Mouse (Mus musculus): Measurements from ENCODE around the gene Tns2. TPM values are rescaled to one million over a fixed set of nuclear protein-coding genes. Genes with fewer than 3 reads are reported as not detected.
"Not testable (repeated sequence)": the region's sequence is repeated elsewhere in the genome, so short reads cannot be mapped to it uniquely, and the experiment has no call there.

Tns2 gene
- polyA plus RNA-seq, 1 experiment from 2014 or later: 46.6 TPM

DNA sequence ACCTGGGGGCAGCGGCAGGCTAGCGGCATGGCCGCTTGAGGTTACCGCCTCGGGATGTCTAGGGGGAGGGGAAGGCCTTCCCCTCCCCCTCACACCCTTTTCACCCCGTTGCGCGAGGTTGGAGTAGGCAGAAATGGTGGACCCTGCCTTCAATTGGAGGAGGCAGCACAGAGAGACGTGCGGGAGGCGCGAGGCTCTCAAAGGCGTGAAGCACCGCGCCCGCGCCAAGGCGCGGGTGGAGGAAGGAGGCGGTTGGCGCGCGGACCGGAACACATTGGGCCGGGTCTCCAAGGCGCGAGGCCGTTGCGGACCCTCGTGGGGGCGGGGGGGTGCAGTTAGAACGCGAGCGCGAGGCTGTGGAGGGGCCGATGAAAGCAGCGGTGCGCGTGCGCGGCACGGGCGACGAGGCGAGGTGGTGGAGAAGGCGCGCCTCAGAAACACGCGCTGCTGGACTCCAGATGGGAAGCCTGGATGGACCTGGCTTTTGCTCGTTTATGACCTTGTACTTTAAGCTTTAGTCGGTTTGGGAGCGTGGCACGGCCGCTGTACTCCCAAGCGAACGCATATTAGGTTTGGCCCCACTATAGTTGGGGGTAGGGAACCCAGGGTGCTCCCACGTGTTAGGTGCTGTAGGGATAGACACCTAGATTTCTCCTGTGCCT is 26.0 kb upstream of the Tns2 start:
- under 1% methylated on average over 55 of the region's 57 CpGs for WGBS
- Histone ChIP-seq H3K36me3 (ENCODE audit: control insufficient read depth, insufficient read depth, low read length) (no peaks in the 10 kb centered on the region; the same call in 1 of the 2 replicates), H3K27me3 (ENCODE audit: control insufficient read depth, insufficient read depth, low read length) (no peaks in the 10 kb centered on the region), H3K27ac (ENCODE audit: low read depth, low read length) (peak overlapping the region; percentile 92), H3K4me1 (ENCODE audit: control insufficient read depth, insufficient read depth, low read length) (peaks cover 19% of the 10 kb centered on the region), H3K9me3 (ENCODE audit: control insufficient read depth, low read length) (no peaks in the 10 kb centered on the region), H3K4me2 (replicated peaks; ENCODE audit: low read depth, low read length) (peak overlapping the region; percentile 85), H3K9ac (ENCODE audit: low read depth, low read length) (peak overlapping the region; percentile 98), H3K4me3 (ENCODE audit: low read length) (peak overlapping the region; percentile 96)
- peak; percentile 53 for ATAC-seq (ENCODE audit: low FRiP score, low TSS enrichment)

DNA sequence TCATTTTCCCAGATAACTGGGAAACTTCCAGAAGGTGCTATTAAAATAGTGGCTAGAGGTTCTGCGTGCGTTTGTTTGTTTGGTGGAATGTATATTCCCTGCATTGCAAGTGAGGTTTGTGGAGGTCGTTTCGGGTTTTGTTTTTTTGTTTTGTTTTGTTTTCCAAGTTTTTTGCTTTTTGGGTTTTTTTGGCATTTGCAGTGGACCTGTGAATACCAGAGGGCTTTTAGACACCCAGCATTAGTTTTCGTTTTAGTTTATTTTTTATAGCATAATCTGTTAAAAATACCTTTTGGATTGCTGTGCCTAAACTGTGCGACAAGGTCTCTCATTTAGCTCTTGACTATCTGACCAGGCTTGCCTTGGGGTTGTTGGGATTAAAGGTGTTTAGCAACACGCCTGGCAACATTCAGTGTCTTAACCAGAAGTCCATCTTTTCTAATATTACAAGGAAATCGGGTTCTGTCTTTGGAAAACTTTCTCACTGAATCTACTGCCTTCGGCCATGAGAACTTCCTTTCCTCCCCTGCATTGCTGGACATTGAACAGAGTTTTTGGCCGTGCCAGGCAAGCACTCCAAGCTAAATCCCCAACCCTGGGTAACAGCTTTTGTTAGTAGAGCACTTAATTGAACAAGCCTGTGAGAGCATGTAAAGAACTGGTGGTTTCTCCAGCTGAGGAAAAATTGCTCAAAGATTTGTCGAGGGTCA is 25.2 kb upstream of the Tns2 start:
- Histone ChIP-seq H3K9me3 (ENCODE audit: control insufficient read depth, low read length) (no peaks in the 10 kb centered on the region), H3K36me3 (ENCODE audit: control insufficient read depth, insufficient read depth, low read length) (no peaks in the 10 kb centered on the region; the same call in 1 of the 2 replicates), H3K4me2 (replicated peaks; ENCODE audit: low read depth, low read length) (peak overlapping the region; percentile 85), H3K4me1 (ENCODE audit: control insufficient read depth, insufficient read depth, low read length) (peaks cover 17% of the 10 kb centered on the region), H3K27ac (ENCODE audit: low read depth, low read length) (peak overlapping the region; percentile 92; the same call in 1 of the 2 replicates), H3K9ac (ENCODE audit: low read depth, low read length) (peak overlapping the region; percentile 98), H3K4me3 (ENCODE audit: low read length) (peak overlapping the region; percentile 96), H3K27me3 (ENCODE audit: control insufficient read depth, insufficient read depth, low read length) (no peaks in the 10 kb centered on the region)
- no peak for ATAC-seq (ENCODE audit: low FRiP score, low TSS enrichment)
- 10% methylated on average over 11 of the region's 11 CpGs for WGBS

DNA sequence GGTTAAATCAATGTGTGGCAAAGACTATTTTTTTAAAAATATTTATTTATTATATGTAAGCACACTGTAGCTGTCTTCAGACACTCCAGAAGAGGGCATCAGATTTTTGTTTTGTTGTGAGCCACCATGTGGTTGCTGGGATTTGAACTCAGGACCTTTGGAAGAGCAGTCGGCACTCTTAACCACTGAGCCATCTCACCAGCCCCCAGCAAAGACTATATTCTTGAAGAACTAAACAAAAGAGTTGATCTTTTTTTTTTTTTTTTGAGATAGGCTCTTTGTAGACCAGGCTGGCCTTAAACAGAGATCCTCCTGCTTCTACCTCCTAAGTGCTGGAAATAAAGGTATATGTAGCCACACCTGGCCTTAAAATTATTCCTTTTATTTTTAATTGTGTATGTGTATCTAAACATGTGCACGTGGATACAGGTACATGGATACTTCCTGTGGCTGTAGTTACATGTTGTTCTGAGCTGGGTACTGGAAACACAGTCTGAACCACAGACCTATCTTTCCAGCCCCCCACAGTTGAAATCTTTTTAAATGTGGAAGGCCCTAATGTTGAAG is 23.0 kb upstream of the Tns2 start:
- no peak overlapping the region for H3K4me3 ChIP-seq (ENCODE audit: low read length)
- no peak overlapping the region for H3K9ac ChIP-seq (ENCODE audit: low read depth, low read length)
- no peak overlapping the region for H3K4me2 ChIP-seq (replicated peaks; ENCODE audit: low read depth, low read length)
- no peak for ATAC-seq (ENCODE audit: low FRiP score, low TSS enrichment)
- 92% methylated on average over 2 of the region's 2 CpGs for WGBS
- no peaks in the 10 kb centered on the region for H3K27me3 ChIP-seq (ENCODE audit: control insufficient read depth, insufficient read depth, low read length)
- peaks cover 16% of the 10 kb centered on the region for H3K4me1 ChIP-seq (ENCODE audit: control insufficient read depth, insufficient read depth, low read length)
- no peaks in the 10 kb centered on the region for H3K9me3 ChIP-seq (ENCODE audit: control insufficient read depth, low read length)
- peaks cover 11% of the 10 kb centered on the region for H3K36me3 ChIP-seq (ENCODE audit: control insufficient read depth, insufficient read depth, low read length)
- no peak overlapping the region for H3K27ac ChIP-seq (ENCODE audit: low read depth, low read length)

DNA sequence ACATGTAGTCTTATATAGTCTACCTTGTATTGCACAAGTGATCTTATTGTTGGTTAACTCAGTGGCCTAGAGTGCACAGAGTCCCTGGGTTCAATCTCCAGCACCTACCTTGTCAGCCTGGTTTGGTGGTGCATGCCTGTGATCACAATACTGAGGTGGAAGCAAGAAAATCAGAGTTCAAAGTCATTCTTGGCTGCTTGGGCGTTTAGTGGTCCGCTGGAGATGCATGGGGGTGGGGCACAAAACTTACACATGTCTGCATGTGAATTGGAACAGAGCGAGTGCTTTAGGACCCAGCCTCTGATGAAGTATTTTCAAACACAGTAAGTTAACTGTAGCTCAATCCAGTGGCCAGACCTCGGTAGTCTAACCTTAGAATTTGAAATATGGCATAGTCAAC is 21.0 kb upstream of the Tns2 start:
- Histone ChIP-seq H3K9me3 (ENCODE audit: control insufficient read depth, low read length) (no peaks in the 10 kb centered on the region), H3K4me1 (ENCODE audit: control insufficient read depth, insufficient read depth, low read length) (peaks cover 16% of the 10 kb centered on the region), H3K4me3 (ENCODE audit: low read length) (no peak overlapping the region), H3K4me2 (replicated peaks; ENCODE audit: low read depth, low read length) (no peak overlapping the region), H3K27ac (ENCODE audit: low read depth, low read length) (no peak overlapping the region), H3K27me3 (ENCODE audit: control insufficient read depth, insufficient read depth, low read length) (no peaks in the 10 kb centered on the region), H3K9ac (ENCODE audit: low read depth, low read length) (no peak overlapping the region), H3K36me3 (ENCODE audit: control insufficient read depth, insufficient read depth, low read length) (peaks cover 31% of the 10 kb centered on the region)
- ATAC-seq (ENCODE audit: low FRiP score, low TSS enrichment): no peak
- WGBS: 65% methylated on average over 4 of the region's 4 CpGs

DNA sequence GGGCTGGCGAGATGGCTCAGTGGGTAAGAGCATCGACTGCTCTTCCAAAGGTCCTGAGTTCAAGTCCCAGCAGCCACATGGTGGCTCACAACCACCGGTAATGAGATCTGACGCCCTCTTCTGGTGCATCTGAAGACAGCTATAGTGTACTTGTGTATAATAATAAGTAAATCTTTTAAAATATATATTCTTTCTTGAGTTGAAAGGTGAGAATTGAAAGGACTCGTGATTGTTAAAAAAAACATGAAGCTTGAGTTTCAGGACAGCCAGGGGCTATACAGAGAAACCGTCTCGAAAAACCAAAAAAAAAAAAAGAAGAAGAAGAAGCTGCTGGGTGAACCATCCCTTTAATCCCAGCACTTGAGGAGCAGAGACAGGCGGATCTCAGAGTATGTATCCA is 20.3 kb upstream of the Tns2 start:
- not testable (repeated sequence) for H3K4me3 ChIP-seq (ENCODE audit: low read length); H3K9ac ChIP-seq (ENCODE audit: low read depth, low read length); ATAC-seq (ENCODE audit: low FRiP score, low TSS enrichment); H3K27ac ChIP-seq (ENCODE audit: low read depth, low read length); H3K27me3 ChIP-seq (ENCODE audit: control insufficient read depth, insufficient read depth, low read length); H3K9me3 ChIP-seq (ENCODE audit: control insufficient read depth, low read length); H3K4me2 ChIP-seq (replicated peaks; ENCODE audit: low read depth, low read length)
- peaks cover 14% of the 10 kb centered on the region for H3K4me1 ChIP-seq (ENCODE audit: control insufficient read depth, insufficient read depth, low read length)
- WGBS: 77% methylated on average over 8 of the region's 8 CpGs
- peaks cover 38% of the 10 kb centered on the region for H3K36me3 ChIP-seq (ENCODE audit: control insufficient read depth, insufficient read depth, low read length)

DNA sequence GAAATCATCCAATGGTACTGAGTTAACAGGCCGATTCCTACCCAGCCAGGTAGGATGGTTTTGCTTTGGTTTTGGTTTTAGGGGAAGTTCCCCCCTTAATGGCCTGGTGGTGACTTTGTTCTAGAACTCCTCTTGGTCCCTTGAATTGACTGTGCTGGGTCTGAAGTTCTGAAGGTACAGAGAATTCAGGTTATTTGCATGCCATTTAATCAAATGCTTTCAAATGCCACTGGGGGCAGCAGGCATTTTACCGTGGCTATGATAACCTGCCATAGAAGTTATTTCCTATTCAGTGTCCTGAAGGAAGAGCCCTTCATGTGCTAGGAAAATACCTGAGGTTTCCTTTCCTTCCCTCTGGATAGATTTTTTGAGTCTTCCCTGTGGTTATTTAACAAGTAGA is 19.8 kb upstream of the Tns2 start:
- ATAC-seq (ENCODE audit: low FRiP score, low TSS enrichment): no peak
- Histone ChIP-seq H3K36me3 (ENCODE audit: control insufficient read depth, insufficient read depth, low read length) (peaks cover 42% of the 10 kb centered on the region), H3K27ac (ENCODE audit: low read depth, low read length) (no peak overlapping the region), H3K4me3 (ENCODE audit: low read length) (no peak overlapping the region), H3K4me2 (replicated peaks; ENCODE audit: low read depth, low read length) (no peak overlapping the region), H3K9me3 (ENCODE audit: control insufficient read depth, low read length) (no peaks in the 10 kb centered on the region), H3K9ac (ENCODE audit: low read depth, low read length) (no peak overlapping the region), H3K27me3 (ENCODE audit: control insufficient read depth, insufficient read depth, low read length) (no peaks in the 10 kb centered on the region), H3K4me1 (ENCODE audit: control insufficient read depth, insufficient read depth, low read length) (peaks cover 9% of the 10 kb centered on the region)
- WGBS: 72% methylated on average over 2 of the region's 2 CpGs

DNA sequence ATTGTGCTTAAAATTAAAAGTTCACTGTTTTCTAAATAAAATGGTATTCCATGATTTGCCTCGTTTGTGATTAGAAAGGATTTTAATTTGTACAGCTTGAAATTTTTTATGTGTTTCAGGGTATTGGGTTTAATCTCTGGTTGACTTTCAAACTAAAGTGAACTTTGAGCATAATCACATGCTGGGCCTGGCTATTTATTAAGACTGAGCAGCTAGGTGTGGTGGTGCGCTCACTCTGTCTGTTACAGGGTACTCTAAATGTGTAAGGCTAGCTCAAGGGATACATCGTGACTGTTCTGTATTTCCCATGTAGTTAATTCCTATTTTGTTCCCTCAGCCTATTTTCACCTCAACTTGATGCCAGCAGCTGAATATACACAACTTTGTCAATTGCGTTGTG is 18.1 kb upstream of the Tns2 start:
- Histone ChIP-seq H3K4me2 (replicated peaks; ENCODE audit: low read depth, low read length) (no peak overlapping the region), H3K4me1 (ENCODE audit: control insufficient read depth, insufficient read depth, low read length) (no peaks in the 10 kb centered on the region), H3K9ac (ENCODE audit: low read depth, low read length) (no peak overlapping the region), H3K27ac (ENCODE audit: low read depth, low read length) (no peak overlapping the region), H3K27me3 (ENCODE audit: control insufficient read depth, insufficient read depth, low read length) (no peaks in the 10 kb centered on the region), H3K36me3 (ENCODE audit: control insufficient read depth, insufficient read depth, low read length) (peaks cover 60% of the 10 kb centered on the region), H3K9me3 (ENCODE audit: control insufficient read depth, low read length) (no peaks in the 10 kb centered on the region), H3K4me3 (ENCODE audit: low read length) (no peak overlapping the region)
- 94% methylated on average over 4 of the region's 4 CpGs for WGBS
- no peak for ATAC-seq (ENCODE audit: low FRiP score, low TSS enrichment)

DNA sequence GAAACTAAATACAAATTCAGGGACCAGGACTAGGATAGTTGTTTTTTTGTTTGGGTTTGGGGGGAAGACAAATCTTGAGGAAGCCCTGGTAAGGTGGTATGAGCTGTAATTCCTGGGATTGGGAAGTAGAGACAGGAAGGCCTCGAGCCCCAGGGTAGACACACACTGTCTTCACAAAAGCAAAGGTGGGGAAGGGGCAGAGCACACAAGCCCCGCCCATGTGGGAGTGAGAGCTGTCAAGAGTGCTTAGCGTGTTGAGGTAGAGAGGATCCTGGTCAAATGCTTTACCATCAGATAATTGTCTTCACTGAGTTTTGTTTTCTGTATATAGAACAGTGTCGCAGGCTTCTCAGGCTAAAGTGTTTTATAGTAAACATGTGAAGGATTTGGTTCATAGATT is 17.2 kb upstream of the Tns2 start:
- 79% methylated on average over 4 of the region's 4 CpGs for WGBS
- Histone ChIP-seq H3K9me3 (ENCODE audit: control insufficient read depth, low read length) (no peaks in the 10 kb centered on the region), H3K9ac (ENCODE audit: low read depth, low read length) (no peak overlapping the region), H3K27ac (ENCODE audit: low read depth, low read length) (no peak overlapping the region), H3K27me3 (ENCODE audit: control insufficient read depth, insufficient read depth, low read length) (no peaks in the 10 kb centered on the region), H3K4me3 (ENCODE audit: low read length) (no peak overlapping the region), H3K4me1 (ENCODE audit: control insufficient read depth, insufficient read depth, low read length) (no peaks in the 10 kb centered on the region), H3K36me3 (ENCODE audit: control insufficient read depth, insufficient read depth, low read length) (peaks cover 68% of the 10 kb centered on the region), H3K4me2 (replicated peaks; ENCODE audit: low read depth, low read length) (no peak overlapping the region)
- ATAC-seq (ENCODE audit: low FRiP score, low TSS enrichment): no peak
